Mouse (Mus musculus): ENCODE data around the gene Ndufv3. TPM values are rescaled to one million over a fixed set of nuclear protein-coding genes. Genes with fewer than 3 reads are reported as not detected.

Gene Ndufv3
- 20.7 and 33.2 TPM in 2 replicates for polyA plus RNA-seq (2012; ENCODE audit: low replicate concordance)

GRCm38 (mm10) chr17:31519946-31520838, at the start of gene Ndufv3, which contains the start of gene Wdr4:
Gene Ndufv3, plus strand, starts transcription at chr17:31520115.
Gene Wdr4, minus strand, starts transcription at chr17:31519980.

GRCm38 (mm10) chr17:31564015-31564857, 44.3 kb downstream of the Ndufv3 start, which contains the start of gene Pknox1:
Gene Pknox1, plus strand, starts transcription at chr17:31564734.

Other genes with a start within 250 kb of the Ndufv3 start
- 0.55 TPM in 2 replicates for gene Rsph1, start 242.7 kb upstream of the Ndufv3 start, polyA plus RNA-seq (2012; ENCODE audit: low replicate concordance)
- gene Slc37a1, start 233.3 kb upstream of the Ndufv3 start, polyA plus RNA-seq (2012; ENCODE audit: low replicate concordance), result 5.9 and 7.2 TPM in 2 replicates
- gene Pde9a, start 133.9 kb upstream of the Ndufv3 start, polyA plus RNA-seq (2012; ENCODE audit: low replicate concordance), result not detected in 2 replicates
- gene Wdr4, start 135 bp upstream of the Ndufv3 start, polyA plus RNA-seq (2012; ENCODE audit: low replicate concordance), result 27.1 and 82.2 TPM in 2 replicates
- gene Pknox1, start 44.6 kb downstream of the Ndufv3 start, polyA plus RNA-seq (2012; ENCODE audit: low replicate concordance), result 4.9 and 6.1 TPM in 2 replicates
- not detected in 2 replicates for gene Cbs, start 117.1 kb downstream of the Ndufv3 start, polyA plus RNA-seq (2012; ENCODE audit: low replicate concordance)
- 32.9 and 62.4 TPM in 2 replicates for gene U2af1, start 138.8 kb downstream of the Ndufv3 start, polyA plus RNA-seq (2012; ENCODE audit: low replicate concordance)
- not detected in 2 replicates for gene Cryaa, start 157.7 kb downstream of the Ndufv3 start, polyA plus RNA-seq (2012; ENCODE audit: low replicate concordance)